Mouse (Mus musculus): ENCODE data around the gene Rps18. TPM values are rescaled to one million over a fixed set of nuclear protein-coding genes. Genes with fewer than 3 reads are reported as not detected.
A peak's percentile ranks its signal among the peaks of the same experiment; 100 is the strongest.

The Rps18 gene
- total and polyA plus RNA-seq, 2 experiments: 252 to 1,933 TPM

DNA sequence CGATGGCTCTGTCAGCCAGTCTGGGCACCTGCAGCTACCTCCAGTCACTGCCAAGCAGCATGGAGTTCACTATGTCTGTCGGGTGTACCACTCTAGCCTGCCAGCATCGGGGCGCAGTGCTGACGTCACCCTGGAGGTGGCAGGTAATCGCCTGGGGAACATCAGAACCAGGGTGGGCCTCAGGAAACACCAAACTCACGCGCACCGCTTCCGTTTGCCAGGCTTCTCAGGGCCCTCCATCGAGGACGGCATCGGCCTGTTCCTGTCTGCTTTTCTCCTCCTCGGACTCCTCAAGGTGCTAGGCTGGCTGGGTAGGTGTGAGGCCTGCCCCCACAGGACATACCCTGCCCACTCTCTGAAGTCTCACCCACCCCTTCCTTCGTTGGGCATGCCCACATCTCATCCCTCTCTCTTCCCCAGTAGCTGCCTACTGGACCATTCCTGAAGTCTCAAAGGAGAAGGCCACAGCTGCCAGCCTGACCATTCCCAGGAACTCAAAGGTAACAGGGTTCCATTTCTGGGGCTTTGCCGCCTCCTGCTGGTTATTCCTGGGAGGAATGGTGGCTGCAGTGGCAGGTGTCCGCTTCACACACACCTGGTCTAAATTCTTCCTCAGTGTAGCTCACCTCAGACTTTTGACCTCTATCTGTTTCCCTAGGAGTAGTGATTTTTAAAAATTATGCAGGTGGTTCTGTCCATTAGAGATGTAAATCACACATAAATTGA, 29.4 kb downstream of the Rps18 start:
- DNase-seq (ENCODE audit: extremely low read depth, low read depth, low spot score): no peak
- Histone ChIP-seq H3K9ac (ENCODE audit: low read depth, low read length) (no peak overlapping the region), H3K79me2 (ENCODE audit: control insufficient read depth, insufficient read depth, low read length) (peaks cover 11% of the 10 kb centered on the region; the same call in 1 of the 2 replicates), H3K4me1 (ENCODE audit: control insufficient read depth, insufficient read depth, low read length) (no peaks in the 10 kb centered on the region; the same call in 1 of the 2 replicates), H3K36me3 (ENCODE audit: control insufficient read depth, insufficient read depth, low read length) (0 out of 2 replicates have a peak, but pooled peaks cover 2% of the 10 kb centered on the region), H3K4me3 (ENCODE audit: insufficient read depth, low read depth, low read length) (no peak overlapping the region), H3K27me3 (ENCODE audit: control insufficient read depth, insufficient read depth, low read length) (no peaks in the 10 kb centered on the region), H3K27ac (replicated peaks; ENCODE audit: insufficient read depth, low read depth, low read length) (no peak overlapping the region)
- TF ChIP-seq POLR2A (IDR thresholded peaks at IDR 0.05; ENCODE audit: extremely low read depth, insufficient read depth, low read length) (no peak), CTCF (IDR thresholded peaks at IDR 0.05; ENCODE audit: low read depth, low read length) (peak; percentile 48)
- WGBS: 88% methylated on average over 17 of the region's 17 CpGs

DNA sequence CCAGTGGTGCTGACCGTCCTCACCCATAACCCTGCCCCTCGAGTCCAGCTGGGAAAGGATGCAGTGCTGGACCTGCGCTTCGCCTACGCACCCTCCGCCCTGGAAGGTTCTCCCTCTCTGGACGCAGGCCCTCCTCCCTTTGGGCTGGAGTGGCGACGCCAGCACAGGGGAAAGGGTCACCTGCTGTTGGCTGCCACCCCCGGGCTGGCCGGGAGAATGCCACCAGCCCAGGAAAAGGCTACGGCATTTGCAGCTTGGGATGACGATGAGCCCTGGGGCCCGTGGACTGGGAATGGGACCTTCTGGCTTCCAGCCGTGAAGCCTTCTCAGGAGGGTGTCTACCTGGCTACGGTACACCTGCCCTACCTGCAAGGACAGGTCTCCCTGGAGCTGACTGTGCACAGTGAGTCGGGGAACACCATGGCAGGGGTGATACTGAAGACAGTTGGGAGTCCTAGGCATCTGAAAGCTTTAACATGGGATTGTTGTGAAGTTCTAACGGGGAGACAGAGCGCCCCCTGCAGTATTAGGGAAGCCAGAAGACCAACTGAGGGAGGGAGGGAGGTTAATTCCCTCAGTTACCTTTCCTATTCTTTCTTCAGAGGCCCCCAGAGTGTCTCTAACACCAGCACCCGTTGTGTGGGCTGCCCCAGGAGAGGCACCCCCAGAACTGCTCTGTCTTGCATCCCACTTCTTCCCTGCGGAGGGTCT, 30.2 kb downstream of the Rps18 start:
- Histone ChIP-seq H3K4me1 (ENCODE audit: control insufficient read depth, insufficient read depth, low read length) (no peaks in the 10 kb centered on the region; the same call in none of the 2 replicates), H3K27me3 (ENCODE audit: control insufficient read depth, insufficient read depth, low read length) (no peaks in the 10 kb centered on the region), H3K4me3 (ENCODE audit: insufficient read depth, low read depth, low read length) (no peak overlapping the region), H3K27ac (replicated peaks; ENCODE audit: insufficient read depth, low read depth, low read length) (no peak overlapping the region), H3K36me3 (ENCODE audit: control insufficient read depth, insufficient read depth, low read length) (0 out of 2 replicates have a peak, but pooled peaks cover 2% of the 10 kb centered on the region), H3K9ac (ENCODE audit: low read depth, low read length) (no peak overlapping the region), H3K79me2 (ENCODE audit: control insufficient read depth, insufficient read depth, low read length) (peaks cover 11% of the 10 kb centered on the region; the same call in 1 of the 2 replicates)
- DNase-seq (ENCODE audit: extremely low read depth, low read depth, low spot score): no peak
- 93% methylated on average over 21 of the region's 21 CpGs for WGBS
- 0 out of 2 replicates have a peak, but pooled peaks have one; percentile 8 for TF ChIP-seq CTCF (IDR thresholded peaks at IDR 0.05; ENCODE audit: low read depth, low read length)
- TF ChIP-seq POLR2A (IDR thresholded peaks at IDR 0.05; ENCODE audit: extremely low read depth, insufficient read depth, low read length): no peak

DNA sequence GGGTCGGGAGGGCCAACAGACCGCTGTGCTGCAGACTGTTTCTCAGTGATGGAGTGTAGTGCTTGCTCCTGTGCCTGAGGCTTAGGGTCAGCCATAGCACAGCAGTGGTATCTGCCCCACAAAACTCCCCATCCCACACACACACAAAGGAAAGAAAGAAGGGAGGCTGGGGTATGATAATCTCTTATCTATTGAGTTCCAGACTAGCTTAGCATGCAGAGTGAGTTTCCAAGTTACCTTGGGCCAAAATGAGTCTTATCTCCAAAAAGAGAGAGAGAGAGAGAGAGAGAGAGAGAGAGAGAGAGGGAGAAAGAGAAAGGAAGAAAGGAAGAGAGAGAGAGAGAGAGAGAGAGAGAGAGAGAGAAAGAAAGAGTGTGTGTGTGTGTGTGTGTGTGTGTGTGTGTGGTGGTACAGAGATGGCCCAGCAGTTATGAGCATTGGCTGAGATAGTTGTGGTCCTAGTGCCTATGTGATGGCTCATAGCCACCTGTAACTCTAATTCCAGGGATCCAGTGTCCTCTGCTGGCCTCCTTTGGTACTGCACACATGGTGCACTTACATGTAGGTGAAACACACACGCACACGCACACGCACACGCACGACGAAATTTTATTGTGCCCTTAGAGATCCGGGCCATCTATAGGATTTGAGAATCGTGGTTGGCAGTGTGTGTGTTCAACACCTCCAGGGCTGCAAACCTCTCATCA, 31.1 kb downstream of the Rps18 start:
- Histone ChIP-seq H3K79me2 (ENCODE audit: control insufficient read depth, insufficient read depth, low read length) (peaks cover 11% of the 10 kb centered on the region; the same call in 1 of the 2 replicates), H3K36me3 (ENCODE audit: control insufficient read depth, insufficient read depth, low read length) (0 out of 2 replicates have a peak, but pooled peaks cover 2% of the 10 kb centered on the region), H3K9ac (ENCODE audit: low read depth, low read length) (no peak overlapping the region), H3K27ac (replicated peaks; ENCODE audit: insufficient read depth, low read depth, low read length) (no peak overlapping the region), H3K4me3 (ENCODE audit: insufficient read depth, low read depth, low read length) (no peak overlapping the region), H3K27me3 (ENCODE audit: control insufficient read depth, insufficient read depth, low read length) (no peaks in the 10 kb centered on the region), H3K4me1 (ENCODE audit: control insufficient read depth, insufficient read depth, low read length) (no peaks in the 10 kb centered on the region; the same call in none of the 2 replicates)
- WGBS: 93% methylated on average over 10 of the region's 10 CpGs
- TF ChIP-seq POLR2A (IDR thresholded peaks at IDR 0.05; ENCODE audit: extremely low read depth, insufficient read depth, low read length): no peak
- TF ChIP-seq CTCF (IDR thresholded peaks at IDR 0.05; ENCODE audit: low read depth, low read length): peak; percentile 59
- DNase-seq (ENCODE audit: extremely low read depth, low read depth, low spot score): no peak

DNA sequence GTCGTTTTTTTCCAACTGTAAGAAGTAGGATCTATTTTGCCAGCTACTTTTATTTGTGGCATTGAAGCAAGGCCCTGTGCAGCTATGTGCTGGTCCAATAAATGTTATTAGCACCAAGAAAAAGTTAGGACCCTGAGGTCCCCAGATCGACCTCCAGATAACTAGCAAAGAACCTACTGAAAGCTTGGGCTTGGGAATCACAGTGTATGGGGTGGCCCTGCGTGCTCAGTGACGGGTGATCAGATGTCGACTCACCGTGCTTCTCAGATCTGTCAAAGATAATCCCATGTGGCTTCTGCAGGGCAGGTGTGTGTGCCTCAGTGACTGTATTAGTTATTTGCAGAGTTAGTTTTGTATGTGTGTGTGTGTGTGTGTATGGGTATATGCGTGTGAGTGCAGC, 34.4 kb downstream of the Rps18 start:
- Histone ChIP-seq H3K79me2 (ENCODE audit: control insufficient read depth, insufficient read depth, low read length) (peaks cover 9% of the 10 kb centered on the region; the same call in 1 of the 2 replicates), H3K27ac (replicated peaks; ENCODE audit: insufficient read depth, low read depth, low read length) (no peak overlapping the region), H3K27me3 (ENCODE audit: control insufficient read depth, insufficient read depth, low read length) (no peaks in the 10 kb centered on the region), H3K9ac (ENCODE audit: low read depth, low read length) (no peak overlapping the region), H3K4me1 (ENCODE audit: control insufficient read depth, insufficient read depth, low read length) (peaks cover 11% of the 10 kb centered on the region), H3K36me3 (ENCODE audit: control insufficient read depth, insufficient read depth, low read length) (no peaks in the 10 kb centered on the region), H3K4me3 (ENCODE audit: insufficient read depth, low read depth, low read length) (no peak overlapping the region)
- TF ChIP-seq CTCF (IDR thresholded peaks at IDR 0.05; ENCODE audit: low read depth, low read length): no peak
- TF ChIP-seq POLR2A (IDR thresholded peaks at IDR 0.05; ENCODE audit: extremely low read depth, insufficient read depth, low read length): no peak
- 86% methylated on average over 7 of the region's 7 CpGs for WGBS
- DNase-seq (ENCODE audit: extremely low read depth, low read depth, low spot score): no peak

DNA sequence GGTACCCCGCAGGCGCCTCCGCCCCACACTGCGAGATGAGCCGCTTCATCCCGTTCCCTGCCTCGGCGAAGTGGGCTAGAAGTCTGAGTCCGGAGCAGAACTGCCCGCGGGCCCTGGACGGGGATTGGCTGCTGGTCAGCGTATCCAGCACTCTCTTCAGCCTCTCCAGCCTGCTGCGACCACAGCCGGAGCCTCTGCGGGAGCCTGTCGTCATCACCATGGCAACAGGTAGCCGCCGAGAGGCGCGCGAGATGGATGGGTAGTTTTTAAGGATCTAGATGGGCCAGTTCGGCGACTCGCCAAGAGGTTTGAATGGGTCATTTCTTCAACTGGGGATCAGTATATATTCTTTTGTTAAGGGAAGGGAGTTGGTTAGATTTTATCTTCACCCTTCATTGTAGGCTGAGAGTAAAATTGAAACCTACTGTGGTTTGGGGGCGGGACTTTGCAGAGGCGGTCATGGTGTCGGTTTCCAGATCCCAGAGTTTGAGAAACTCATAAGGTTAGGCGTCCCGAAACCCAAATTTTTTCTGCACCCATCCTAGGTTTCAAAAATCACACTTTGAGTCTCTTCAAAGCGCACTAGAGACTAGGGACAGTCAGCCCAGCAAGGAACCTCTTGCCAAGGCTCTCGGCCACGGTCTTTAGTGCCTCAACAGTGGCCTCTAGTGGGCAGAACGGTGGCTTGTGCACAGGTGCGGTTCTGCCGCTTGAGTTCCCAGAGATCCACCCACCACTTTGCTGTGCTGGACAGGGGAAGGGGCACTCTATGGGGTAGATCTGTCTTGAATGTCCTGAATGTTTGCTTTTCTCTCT, 35.3 kb downstream of the Rps18 start:
- Histone ChIP-seq H3K4me1 (ENCODE audit: control insufficient read depth, insufficient read depth, low read length) (peaks cover 11% of the 10 kb centered on the region), H3K9ac (ENCODE audit: low read depth, low read length) (peak overlapping the region; percentile 85), H3K79me2 (ENCODE audit: control insufficient read depth, insufficient read depth, low read length) (peaks cover 4% of the 10 kb centered on the region; the same call in 1 of the 2 replicates), H3K27ac (replicated peaks; ENCODE audit: insufficient read depth, low read depth, low read length) (peak overlapping the region; percentile 83), H3K4me3 (ENCODE audit: insufficient read depth, low read depth, low read length) (peak overlapping the region; percentile 84), H3K27me3 (ENCODE audit: control insufficient read depth, insufficient read depth, low read length) (no peaks in the 10 kb centered on the region), H3K36me3 (ENCODE audit: control insufficient read depth, insufficient read depth, low read length) (no peaks in the 10 kb centered on the region)
- WGBS: 1% methylated on average over 36 of the region's 36 CpGs
- TF ChIP-seq POLR2A (IDR thresholded peaks at IDR 0.05; ENCODE audit: extremely low read depth, insufficient read depth, low read length): no peak
- TF ChIP-seq CTCF (IDR thresholded peaks at IDR 0.05; ENCODE audit: low read depth, low read length): peak; percentile 95
- peak; percentile 65 for DNase-seq (ENCODE audit: extremely low read depth, low read depth, low spot score)

Measured in liver, adult 2 months (tissue).